18 mouse cellular contexts compared by ENCODE assay signal in genomic region chr11:102053183-102053582, GRCm38 (mm10). TPM values are rescaled to one million over a fixed set of nuclear protein-coding genes. Genes with fewer than 3 reads are reported as not detected.
DNase-seq lines count a peak whose midpoint lies in the region; ATAC-seq lines count a peak whose summit lies in the region.
"Had no signal": no experiment of that assay in that cellular context is flagged by ENCODE, and none has a peak within 500 bp of the region (broad histone marks: within the 10 kb centered on the region; RNA-seq: fewer than 3 reads in every experiment).

No protein-coding gene starts in this region.

- peak; percentile 63 for DNase-seq in kidney, adult 11 months
- peak; percentile 39 for DNase-seq in fibroblast of lung, adult 2 months (ENCODE audit: low read depth)
- peak; percentile 56 for DNase-seq in heart, postnatal 25 days (ENCODE audit: low spot score)
- DNase-seq in lung, postnatal 14 days = peak; percentile 26
- DNase-seq in left cerebral cortex, postnatal 4 days = no peak
- DNase-seq in ovary, postnatal 10 days (ENCODE audit: low spot score) = no peak
- DNase-seq: right cerebral cortex, postnatal 25 days had no signal

- no peak for ATAC-seq in kidney, embryonic 16.5 days (ENCODE audit: low FRiP score, low TSS enrichment)
- ATAC-seq: hindbrain, embryonic 16.5 days had no signal

- intact Hi-C loops in heart, postnatal 25 days (cut with DNase I) = loop anchor here (10.0 kb wide), 1 partner anchor 138 kb away; no protein-coding TSS in a partner anchor
- intact Hi-C loops in left cerebral cortex, postnatal 4 days (cut with DNase I) = no loop called here

- H3K4me1 ChIP-seq in kidney, embryonic 16.5 days (ENCODE audit: insufficient read depth, low read length) = peaks cover 16% of the 10 kb centered on the region

- H3K4me2 ChIP-seq in kidney, embryonic 16.5 days (replicated peaks; ENCODE audit: low read depth, low read length) = no peak overlapping the region
- H3K4me2 ChIP-seq: lung, embryonic 15.5 days; neural tube, embryonic 15.5 days had no signal

- 36% methylated on average over 7 of the region's 7 CpGs for WGBS in kidney, embryonic 16.5 days

- no peaks in the 10 kb centered on the region for H3K27me3 ChIP-seq in kidney, embryonic 16.5 days (ENCODE audit: insufficient read depth, low read length)
- H3K27me3 ChIP-seq: lung, embryonic 15.5 days; neural tube, embryonic 15.5 days had no signal

- H3K9ac ChIP-seq in kidney, embryonic 16.5 days (replicated peaks; ENCODE audit: low read length) = no peak overlapping the region
- H3K9ac ChIP-seq: lung, embryonic 15.5 days; neural tube, embryonic 15.5 days had no signal

- no peak overlapping the region for H3K27ac ChIP-seq in kidney, embryonic 16.5 days (ENCODE audit: low read length)
- H3K27ac ChIP-seq: embryonic facial prominence, embryonic 10.5 days; forebrain, embryonic 10.5 days; limb, embryonic 10.5 days; lung, embryonic 15.5 days; neural tube, embryonic 15.5 days had no signal

- H3K9me3 ChIP-seq in kidney, embryonic 16.5 days (ENCODE audit: low read length) = no peaks in the 10 kb centered on the region
- H3K9me3 ChIP-seq: embryonic facial prominence, embryonic 10.5 days; forebrain, embryonic 10.5 days; limb, embryonic 10.5 days; lung, embryonic 15.5 days; neural tube, embryonic 15.5 days had no signal

- no peaks in the 10 kb centered on the region for H3K36me3 ChIP-seq in kidney, embryonic 16.5 days (ENCODE audit: insufficient read depth, low read length)
- H3K36me3 ChIP-seq: embryonic facial prominence, embryonic 10.5 days; limb, embryonic 10.5 days; lung, embryonic 15.5 days had no signal

- H3K4me3 ChIP-seq in kidney, embryonic 16.5 days (ENCODE audit: low read length) = no peak overlapping the region
- H3K4me3 ChIP-seq: embryonic facial prominence, embryonic 10.5 days; forebrain, embryonic 10.5 days; limb, embryonic 10.5 days; lung, embryonic 15.5 days; neural tube, embryonic 15.5 days had no signal

RNA-seq across cellular contexts. Expression of gene Cd300lg, which starts 11.9 kb away (rescaled TPM):
- 1.3 and 1.8 TPM in 2 replicates for polyA plus RNA-seq in kidney, embryonic 16.5 days (2015; fragmentation: Nextera tagmentation; extraction: Ambion mirVana)
- total RNA-seq in heart, postnatal 25 days (2021) = 10 to 100 TPM; 50.1 to 62.2 TPM
- not detected for total RNA-seq in left cerebral cortex, postnatal 4 days (2021)
- total RNA-seq: midbrain, postnatal 0 days had no signal

RNA-seq across cellular contexts. Expression of gene Mpp3, which starts 24.9 kb away (rescaled TPM):
- polyA plus RNA-seq in kidney, embryonic 16.5 days (2015; fragmentation: Nextera tagmentation; extraction: Ambion mirVana) = 7.2 and 9.0 TPM in 2 replicates
- total RNA-seq in heart, postnatal 25 days (2021) = 1 to 10 TPM; 1.9 to 2.1 TPM
- 10 to 100 TPM; 53.1 to 56.3 TPM for total RNA-seq in left cerebral cortex, postnatal 4 days (2021)

RNA-seq across cellular contexts. Expression of gene Mpp2, which starts 35.1 kb away (rescaled TPM):
- 14.4 and 16.4 TPM in 2 replicates for polyA plus RNA-seq in kidney, embryonic 16.5 days (2015; fragmentation: Nextera tagmentation; extraction: Ambion mirVana)
- 1 to 10 TPM; 2.3 to 2.7 TPM for total RNA-seq in heart, postnatal 25 days (2021)
- total RNA-seq in left cerebral cortex, postnatal 4 days (2021) = 10 to 100 TPM; 39.1 to 45.0 TPM

RNA-seq across cellular contexts. Expression of gene Ppy, which starts 47.9 kb away (rescaled TPM):
- polyA plus RNA-seq in kidney, embryonic 16.5 days (2015; fragmentation: Nextera tagmentation; extraction: Ambion mirVana) = not detected in 2 replicates
- total RNA-seq in heart, postnatal 25 days (2021) = not detected
- total RNA-seq in left cerebral cortex, postnatal 4 days (2021) = not detected
- total RNA-seq: gastrocnemius, postnatal 14 days; layer of hippocampus, postnatal 10 days; midbrain, postnatal 0 days had no signal
- polyA plus RNA-seq: embryonic facial prominence, embryonic 10.5 days; forebrain, embryonic 10.5 days; hindbrain, embryonic 16.5 days; limb, embryonic 10.5 days; lung, embryonic 15.5 days; midbrain, postnatal 0 days; stomach, embryonic 14.5 days had no signal

RNA-seq across cellular contexts. Expression of gene Pyy, which starts 54.4 kb away (rescaled TPM):
- not detected in 2 replicates for polyA plus RNA-seq in kidney, embryonic 16.5 days (2015; fragmentation: Nextera tagmentation; extraction: Ambion mirVana)
- total RNA-seq in heart, postnatal 25 days (2021) = not detected
- total RNA-seq in left cerebral cortex, postnatal 4 days (2021) = not detected
- total RNA-seq: gastrocnemius, postnatal 14 days; layer of hippocampus, postnatal 10 days; midbrain, postnatal 0 days had no signal
- polyA plus RNA-seq: forebrain, embryonic 10.5 days; limb, embryonic 10.5 days; lung, embryonic 15.5 days; midbrain, postnatal 0 days had no signal

Comparison
In these comparisons a context has a peak if more than half of its experiments do, and no peak if none do; other contexts are left out.
1. DNase-seq: peak in kidney, adult 11 months (single experiment), fibroblast of lung, adult 2 months (single experiment), heart, postnatal 25 days (single experiment) and lung, postnatal 14 days (single experiment); none in left cerebral cortex, postnatal 4 days (single experiment) and ovary, postnatal 10 days (single experiment).
2. RNA of gene Cd300lg, which starts 11.9 kb away (total RNA-seq): 50.1 to 62.2 TPM in heart, postnatal 25 days; not detected in left cerebral cortex, postnatal 4 days; every median in the first group is over 10 times any median in the second.
3. RNA of gene Mpp3, which starts 24.9 kb away (total RNA-seq): 53.1 to 56.3 TPM in left cerebral cortex, postnatal 4 days; 1.9 to 2.1 TPM in heart, postnatal 25 days; every median in the first group is over 10 times any median in the second.
4. RNA of gene Mpp2, which starts 35.1 kb away (total RNA-seq): 39.1 to 45.0 TPM in left cerebral cortex, postnatal 4 days; 2.3 to 2.7 TPM in heart, postnatal 25 days; every median in the first group is over 10 times any median in the second.